Mouse (Mus musculus) telencephalon, adult 2 months (tissue): ENCODE results near the gene Tpi1.
"Not testable (repeated sequence)": the region's sequence is repeated elsewhere in the genome, so short reads cannot be mapped to it uniquely, and the experiment has no call there.

Source experiments
- DNase-seq: peaks from one replicate; pipeline ENCODE4 v3.0.0-alpha.2; 2011; ENCODE audit warnings: low read depth, low spot score

Tpi1 gene

DNA sequence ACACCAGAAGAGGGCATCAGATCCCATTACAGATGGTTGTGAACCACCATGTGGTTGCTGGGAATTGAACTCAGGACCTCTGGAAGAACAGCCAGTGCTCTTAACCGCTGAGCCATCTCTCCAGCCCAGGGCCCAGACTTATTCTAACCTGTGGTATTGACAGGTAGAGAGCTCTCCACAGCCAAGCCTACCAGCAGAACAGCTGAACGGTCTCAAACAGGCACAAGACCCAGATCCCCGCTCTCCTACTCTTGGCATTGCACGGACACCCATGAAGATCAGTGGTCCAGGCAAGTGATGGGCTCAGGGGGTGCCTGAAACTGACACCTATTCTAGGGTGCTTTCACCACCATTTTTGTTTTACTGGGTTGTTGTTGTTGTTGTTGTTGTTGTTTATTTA, 17.1 kb upstream of the Tpi1 start:
- DNase-seq, result not testable (repeated sequence)

GRCm38 (mm10) chr6:124829799-124830700, 16.0 kb upstream of the Tpi1 start:
- DNase-seq, result peak; percentile 97

DNA sequence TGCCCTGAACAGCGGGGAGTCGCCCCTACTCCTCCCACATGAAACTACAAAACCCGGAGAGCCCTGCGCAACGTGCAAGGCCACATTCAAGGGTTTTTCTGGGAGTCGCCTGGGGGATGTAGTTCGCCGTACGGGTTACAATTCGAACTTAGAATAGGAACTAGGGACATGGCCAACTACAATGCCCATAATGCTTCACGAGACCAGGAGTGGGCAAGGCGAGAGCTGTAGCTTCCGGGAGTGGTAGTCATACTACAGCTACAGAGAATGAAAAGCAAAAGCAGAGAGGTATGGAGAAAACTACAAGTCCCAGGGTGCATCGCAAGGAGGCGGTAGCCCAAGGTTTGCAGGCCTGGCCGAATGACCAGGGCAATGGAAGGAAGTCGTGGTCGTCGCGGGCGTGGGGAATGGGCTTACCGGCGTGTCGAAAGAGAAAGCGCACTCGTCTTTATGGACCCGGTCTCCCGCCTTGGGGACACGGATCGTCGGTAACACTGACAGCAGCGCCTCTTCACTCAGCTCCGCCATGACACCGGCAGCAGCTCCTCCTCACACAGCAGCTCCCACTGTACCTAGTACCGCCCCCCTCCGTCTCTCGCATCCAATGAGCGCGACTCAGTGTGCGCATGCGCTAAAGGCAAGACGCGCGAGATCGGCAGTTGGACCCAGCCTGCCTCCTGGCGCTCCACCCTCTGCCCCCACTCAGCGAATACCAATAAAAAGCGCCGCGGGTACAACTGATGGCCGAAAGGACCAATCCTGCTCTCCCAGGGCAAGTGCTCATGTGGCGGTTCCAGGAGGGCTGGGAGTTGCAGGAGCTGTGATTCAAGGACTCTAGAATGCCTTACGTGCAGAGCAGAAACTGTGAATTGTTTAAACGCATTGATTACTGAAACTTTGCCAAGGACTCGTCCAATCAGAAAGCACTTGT, 15.0 kb upstream of the Tpi1 start, which contains the start of the genes Usp5 and Cdca3:
Gene Usp5, minus strand, starts transcription at position 617 of the 931 bp plus-strand sequence.
Gene Cdca3, plus strand, starts transcription at position 680 of the 931 bp plus-strand sequence.
- DNase-seq, result peak; percentile 100

- no peak for DNase-seq
These were observed 14.1 kb upstream of the Tpi1 start for GRCm38 (mm10) chr6:124828101-124828592.

DNA sequence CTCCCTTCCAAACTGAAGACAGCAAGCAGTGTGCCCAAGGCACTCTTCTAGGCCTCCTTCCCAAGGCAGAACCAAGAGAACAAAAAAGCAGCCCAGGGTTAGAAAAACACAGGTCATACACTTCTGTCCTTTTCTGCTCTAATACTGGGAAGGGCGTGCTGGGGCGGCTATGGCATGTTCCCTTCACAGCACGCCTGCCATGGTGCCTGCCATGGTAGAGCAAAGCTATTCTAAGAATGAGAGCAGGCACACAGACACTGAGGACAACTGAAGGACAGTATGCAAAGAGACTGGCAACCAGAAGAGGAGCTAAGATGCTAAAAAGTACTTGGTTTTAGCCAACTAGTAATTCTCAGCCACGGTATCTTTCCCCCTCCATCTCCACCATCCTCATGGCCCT, 8.0 kb upstream of the Tpi1 start:
- no peak for DNase-seq

DNA sequence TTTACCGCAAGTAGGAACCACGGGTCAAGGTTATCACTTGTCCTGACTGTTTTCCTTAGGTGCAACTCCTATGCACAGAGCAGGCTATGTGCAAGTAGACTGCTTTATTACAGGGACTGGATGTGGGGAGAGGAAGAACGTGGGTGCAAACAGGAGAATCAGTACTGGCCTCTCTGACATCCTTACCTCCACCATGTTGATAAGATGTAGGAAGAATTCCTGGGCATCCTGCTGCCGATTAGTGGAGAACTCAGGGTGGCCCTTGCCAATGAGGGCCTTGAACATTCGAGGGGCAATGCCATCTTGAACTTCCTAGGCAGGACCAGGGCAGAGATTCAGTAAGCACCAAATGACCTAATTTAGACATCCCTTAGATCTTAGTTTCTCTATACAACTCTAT, 6.8 kb upstream of the Tpi1 start:
- DNase-seq, result no peak

DNA sequence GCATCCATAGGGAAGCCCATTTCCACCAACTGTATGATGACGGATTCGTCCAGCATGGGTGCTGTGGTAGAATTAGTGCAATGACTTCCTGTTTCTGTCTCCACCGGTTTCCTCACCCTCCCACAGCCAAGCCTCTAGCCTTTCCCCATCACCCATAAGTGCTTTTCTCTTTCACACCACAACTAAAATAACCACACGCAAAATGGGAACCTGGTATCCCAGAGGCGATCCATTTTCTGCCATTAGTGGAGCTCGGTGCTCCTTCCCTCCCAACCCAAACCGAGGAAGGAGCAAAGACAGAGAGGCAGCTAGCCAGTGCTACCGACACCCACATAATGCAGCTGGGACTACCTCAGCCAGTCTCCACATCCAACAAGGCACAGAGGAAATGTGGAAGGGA, 3.9 kb upstream of the Tpi1 start:
- DNase-seq, result no peak

DNA sequence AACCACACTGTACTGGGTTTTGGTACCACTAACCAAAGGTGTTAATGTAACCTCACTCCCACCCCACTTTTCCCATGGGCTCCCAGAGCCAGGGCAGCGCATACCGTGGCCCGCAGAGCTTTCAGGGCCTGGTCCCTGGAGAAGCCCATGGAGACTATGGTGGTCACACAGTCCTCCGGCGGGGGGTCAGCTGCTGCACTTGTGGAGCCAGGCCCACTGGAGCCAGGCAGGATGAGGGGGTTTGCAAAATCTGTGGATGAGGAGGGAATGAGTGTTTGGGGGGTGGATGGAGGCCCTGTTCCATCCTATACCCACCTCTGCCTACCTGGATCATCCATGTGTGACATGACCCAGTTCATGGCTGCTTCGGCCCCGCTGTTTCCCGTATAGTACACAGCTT, 3.5 kb upstream of the Tpi1 start:
- DNase-seq, result no peak

- DNase-seq, result no peak
These were observed 3.0 kb upstream of the Tpi1 start for GRCm38 (mm10) chr6:124817125-124817524.

DNA sequence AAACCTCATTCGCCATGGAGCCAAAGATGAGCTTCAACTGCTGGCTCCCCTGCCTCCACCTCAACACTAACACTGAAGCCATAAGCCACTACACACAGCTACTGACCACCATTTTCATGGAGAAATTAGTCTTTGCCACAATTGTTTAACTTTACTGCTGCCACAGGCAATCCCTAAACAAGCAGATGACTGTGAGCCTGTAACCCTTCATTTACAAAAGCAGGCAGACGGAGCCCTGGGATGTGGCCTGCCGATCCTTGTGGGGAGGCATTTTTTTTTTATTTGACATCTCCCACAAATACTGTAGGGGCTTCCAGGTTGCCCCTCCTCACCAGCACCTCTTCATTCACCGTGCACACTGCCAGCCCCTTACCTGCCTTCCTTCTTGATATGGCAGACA, 2.5 kb upstream of the Tpi1 start:
- DNase-seq, result no peak

GRCm38 (mm10) chr6:124814858-124815774, 1.0 kb upstream of the Tpi1 start:
- no peak for DNase-seq

- no peak for DNase-seq
These were observed 352 bp upstream of the Tpi1 start for GRCm38 (mm10) chr6:124814448-124814847.

- peak; percentile 65 for DNase-seq
These were observed 600 bp downstream of the Tpi1 start for GRCm38 (mm10) chr6:124813496-124813895.

DNA sequence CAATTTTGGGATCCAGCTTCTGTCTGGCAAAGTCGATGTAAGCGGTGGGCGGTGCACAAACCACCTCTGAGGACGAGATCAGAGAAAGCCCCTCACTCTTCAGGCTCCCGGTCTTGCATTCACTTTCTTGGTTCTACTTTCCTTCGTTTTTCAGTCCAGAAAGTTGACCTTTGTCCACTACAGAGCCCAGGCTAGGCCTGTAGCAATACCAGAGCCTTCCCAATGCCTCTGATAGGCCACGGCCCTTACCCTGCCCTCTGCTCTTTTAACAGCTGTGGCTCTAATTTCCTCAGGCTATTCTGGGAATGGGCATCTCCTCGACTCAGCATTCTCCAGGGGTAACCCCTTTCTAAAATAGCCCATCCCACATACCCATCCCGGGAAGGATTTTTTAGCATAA, 1.2 kb downstream of the Tpi1 start:
- no peak for DNase-seq

- no peak for DNase-seq
These were observed 2.2 kb downstream of the Tpi1 start for GRCm38 (mm10) chr6:124811701-124812560.

DNA sequence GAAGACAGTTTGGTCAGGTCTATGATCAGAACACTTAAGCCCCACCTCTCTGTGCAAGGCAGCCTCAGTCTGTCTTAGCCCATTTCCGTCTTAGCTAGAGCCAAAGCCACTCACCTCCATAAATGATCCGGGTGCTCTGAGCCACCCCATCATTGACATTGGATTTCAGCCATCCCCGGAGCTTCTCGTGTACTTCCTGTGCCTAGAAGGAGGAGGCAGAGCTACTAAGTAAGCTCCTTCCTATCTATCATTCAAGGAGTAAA, 2.8 kb downstream of the Tpi1 start:
- no peak for DNase-seq

DNA sequence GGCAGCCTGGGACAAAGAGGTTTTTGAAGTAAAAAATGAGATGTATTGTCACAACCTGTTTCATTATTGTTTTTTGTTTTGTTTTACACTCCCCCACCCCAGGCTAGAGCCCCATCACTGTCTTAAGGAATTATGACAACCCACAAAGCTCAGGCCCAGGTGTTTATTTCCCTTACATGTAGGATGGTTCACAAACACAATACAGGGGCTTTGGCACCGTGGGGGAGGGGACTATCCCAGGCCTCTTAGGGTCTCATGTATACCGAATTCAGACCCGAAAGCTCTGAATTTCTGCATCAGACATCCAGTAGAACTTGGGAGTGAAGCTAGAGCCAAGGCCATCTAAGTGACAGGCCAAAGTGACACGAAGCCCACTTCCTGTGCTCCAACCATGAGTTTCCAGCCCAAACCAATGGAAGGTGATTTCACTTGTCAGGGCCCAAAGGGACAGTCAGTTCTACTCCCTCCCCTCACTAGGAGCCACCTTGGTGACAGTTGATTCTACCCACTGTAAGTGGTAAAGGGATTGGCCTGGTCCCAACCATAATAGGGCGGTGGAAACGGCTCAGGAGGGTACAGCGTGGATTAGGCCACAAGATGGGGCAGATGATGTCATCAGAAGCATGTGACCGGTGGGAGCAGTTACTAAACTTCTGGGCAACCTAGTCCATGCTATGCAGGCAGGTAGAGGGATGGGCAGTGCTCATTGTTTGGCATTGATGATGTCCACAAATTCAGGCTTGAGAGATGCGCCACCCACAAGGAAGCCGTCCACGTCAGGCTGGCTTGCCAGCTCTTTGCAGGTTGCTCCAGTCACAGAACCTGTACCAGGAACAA, 3.3 kb downstream of the Tpi1 start:
- DNase-seq, result not testable (repeated sequence)

DNA sequence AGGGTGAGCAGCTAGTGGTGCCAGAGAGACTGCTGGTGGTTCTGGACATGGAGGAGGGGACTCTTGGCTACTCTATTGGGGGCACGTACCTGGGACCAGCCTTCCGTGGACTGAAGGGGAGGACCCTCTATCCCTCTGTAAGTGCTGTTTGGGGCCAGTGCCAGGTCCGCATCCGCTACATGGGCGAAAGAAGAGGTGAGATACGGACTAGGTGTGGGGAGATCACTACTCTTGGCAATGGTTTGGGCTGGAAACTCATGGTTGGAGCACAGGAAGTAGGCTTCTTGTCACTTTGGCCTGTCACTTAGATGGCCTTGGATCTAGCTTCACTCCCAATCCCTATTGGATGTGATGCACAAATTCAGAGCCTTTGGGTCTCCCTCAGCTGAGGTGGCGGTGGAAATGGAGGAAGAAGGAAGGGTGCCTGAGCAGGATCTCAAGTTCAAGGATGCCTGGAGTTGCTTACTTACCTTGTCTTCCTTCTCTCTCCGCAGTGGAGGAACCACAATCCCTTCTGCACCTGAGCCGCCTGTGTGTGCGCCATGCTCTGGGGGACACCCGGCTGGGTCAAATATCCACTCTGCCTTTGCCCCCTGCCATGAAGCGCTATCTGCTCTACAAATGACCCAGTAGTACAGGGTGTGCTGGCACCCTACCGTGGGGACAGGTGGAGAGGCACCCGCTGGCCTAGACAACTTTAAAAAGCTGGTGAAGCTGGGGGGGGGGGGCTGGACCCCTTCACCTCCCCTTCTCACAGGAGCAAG, 4.1 kb downstream of the Tpi1 start:
- no peak for DNase-seq
